Comparison of ENCODE assay signal across 16 mouse cellular contexts in the genomic region with DNA sequence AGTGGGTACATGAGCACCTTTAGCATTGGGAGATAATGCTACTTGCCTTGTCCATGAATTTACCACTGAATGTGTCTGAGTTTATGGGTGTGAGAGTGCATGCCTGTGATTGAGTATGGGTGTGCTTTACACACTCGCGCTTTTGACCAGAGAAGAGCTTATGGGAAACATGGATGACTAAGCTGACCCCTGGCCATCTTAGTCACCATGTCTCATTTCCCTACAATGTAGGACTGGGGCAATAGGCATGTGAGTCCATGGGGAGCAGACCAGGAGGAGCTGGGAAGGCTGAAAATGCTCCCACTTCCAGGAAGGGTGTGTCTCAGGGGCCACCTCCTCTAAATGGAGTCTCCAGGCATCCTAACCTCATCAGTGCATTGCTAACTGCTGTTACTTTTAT. TPM values are rescaled to one million over a fixed set of nuclear protein-coding genes. Genes with fewer than 3 reads are reported as not detected.
DNase-seq lines count a peak whose midpoint lies in the region; ATAC-seq and TF ChIP-seq lines count a peak whose summit lies in the region.
"Had no signal": no experiment of that assay in that cellular context is flagged by ENCODE, and none has a peak within 500 bp of the region (broad histone marks: within the 10 kb centered on the region; RNA-seq: fewer than 3 reads in every experiment).

No protein-coding gene starts in this region.

- peak overlapping the region; percentile 100 for H3K9ac ChIP-seq in forebrain, embryonic 14.5 days (ENCODE audit: low read length)
- no peak overlapping the region for H3K9ac ChIP-seq in intestine, embryonic 15.5 days
- no peak overlapping the region for H3K9ac ChIP-seq in heart, adult 2 months (ENCODE audit: low read depth, low read length)
- H3K9ac ChIP-seq: embryonic facial prominence, embryonic 12.5 days; liver, embryonic 15.5 days; stomach, embryonic 15.5 days had no signal

- no peak for TF ChIP-seq EP300 in heart, adult 2 months (IDR thresholded peaks at IDR 0.05; ENCODE audit: insufficient read depth, low read depth, low read length)

- 21% methylated on average over 2 of the region's 2 CpGs for WGBS in forebrain, embryonic 14.5 days
- WGBS in midbrain, embryonic 10.5 days: 11% methylated on average over 2 of the region's 2 CpGs
- WGBS in olfactory bulb, adult 2 months: 25% methylated on average over 2 of the region's 2 CpGs
- WGBS in intestine, embryonic 15.5 days: 23% methylated on average over 2 of the region's 2 CpGs
- 29% methylated on average over 2 of the region's 2 CpGs for WGBS in heart, adult 2 months

- H3K79me2 ChIP-seq in heart, adult 2 months (replicated peaks; ENCODE audit: control insufficient read depth, insufficient read depth, low read length): no peaks in the 10 kb centered on the region

- ATAC-seq in forebrain, embryonic 14.5 days: no peak
- no peak for ATAC-seq in intestine, embryonic 15.5 days

- peak overlapping the region; percentile 93 for H3K27ac ChIP-seq in left cerebral cortex, adult 2 months
- peak overlapping the region; percentile 100 for H3K27ac ChIP-seq in forebrain, embryonic 14.5 days (ENCODE audit: low read depth, low read length)
- H3K27ac ChIP-seq in midbrain, embryonic 10.5 days (replicated peaks): no peak overlapping the region
- H3K27ac ChIP-seq in olfactory bulb, adult 2 months (ENCODE audit: insufficient read depth, low read depth, low read length): peak overlapping the region; percentile 37; the same call in 1 of the 2 replicates
- H3K27ac ChIP-seq in intestine, embryonic 15.5 days: no peak overlapping the region
- H3K27ac ChIP-seq in heart, adult 2 months: no peak overlapping the region
- H3K27ac ChIP-seq: embryonic facial prominence, embryonic 12.5 days; liver, embryonic 15.5 days; macrophage; stomach, embryonic 15.5 days had no signal

- H3K4me2 ChIP-seq in forebrain, embryonic 14.5 days (ENCODE audit: low read length): peak overlapping the region; percentile 98
- H3K4me2 ChIP-seq in intestine, embryonic 15.5 days (replicated peaks): no peak overlapping the region
- H3K4me2 ChIP-seq: embryonic facial prominence, embryonic 12.5 days; heart, embryonic 11.5 days; liver, embryonic 15.5 days; stomach, embryonic 15.5 days had no signal

- H3K4me1 ChIP-seq in forebrain, embryonic 14.5 days (ENCODE audit: control insufficient read depth, insufficient read depth, low read length): peaks cover 15% of the 10 kb centered on the region
- H3K4me1 ChIP-seq in midbrain, embryonic 10.5 days: peaks cover 64% of the 10 kb centered on the region
- H3K4me1 ChIP-seq in olfactory bulb, adult 2 months (ENCODE audit: control insufficient read depth, insufficient read depth, low read length): peaks cover 40% of the 10 kb centered on the region
- H3K4me1 ChIP-seq in intestine, embryonic 15.5 days (replicated peaks): peaks cover 9% of the 10 kb centered on the region
- H3K4me1 ChIP-seq in heart, adult 2 months (ENCODE audit: control insufficient read depth, insufficient read depth, low read length): no peaks in the 10 kb centered on the region; the same call in 1 of the 2 replicates

- no peak for TF ChIP-seq CTCF in left cerebral cortex, adult 2 months (IDR thresholded peaks at IDR 0.05)
- TF ChIP-seq CTCF in olfactory bulb, adult 2 months (IDR thresholded peaks at IDR 0.05; ENCODE audit: insufficient read depth, low read depth, low read length): no peak
- no peak for TF ChIP-seq CTCF in heart, adult 2 months (IDR thresholded peaks at IDR 0.05)

- H3K4me3 ChIP-seq in left cerebral cortex, adult 2 months: peak overlapping the region; percentile 71
- H3K4me3 ChIP-seq in forebrain, embryonic 14.5 days (ENCODE audit: low read depth, low read length): peak overlapping the region; percentile 86
- H3K4me3 ChIP-seq in midbrain, embryonic 10.5 days: peak overlapping the region; percentile 47; the same call in 1 of the 2 replicates
- peak overlapping the region; percentile 41 for H3K4me3 ChIP-seq in olfactory bulb, adult 2 months (ENCODE audit: insufficient read depth, low read depth, low read length)
- no peak overlapping the region for H3K4me3 ChIP-seq in intestine, embryonic 15.5 days (replicated peaks)
- no peak overlapping the region for H3K4me3 ChIP-seq in heart, adult 2 months
- H3K4me3 ChIP-seq: liver, embryonic 15.5 days; stomach, embryonic 15.5 days had no signal

- H3K9me3 ChIP-seq in forebrain, embryonic 14.5 days (replicated peaks; ENCODE audit: control insufficient read depth, low read length): no peaks in the 10 kb centered on the region
- no peaks in the 10 kb centered on the region for H3K9me3 ChIP-seq in midbrain, embryonic 10.5 days (replicated peaks)
- no peaks in the 10 kb centered on the region for H3K9me3 ChIP-seq in intestine, embryonic 15.5 days
- H3K9me3 ChIP-seq: embryonic facial prominence, embryonic 12.5 days; liver, embryonic 15.5 days; stomach, embryonic 15.5 days had no signal

- peak in 1 of 2 experiments; percentile 10 for DNase-seq in left cerebral cortex, adult 2 months (ENCODE audit: extremely low spot score in 1 of 2, low spot score in 2 of 2)
- DNase-seq in left cerebral cortex, postnatal 4 days: no peak
- peak; percentile 25 for DNase-seq in forebrain, embryonic 14.5 days (ENCODE audit: low spot score)
- DNase-seq in midbrain, embryonic 10.5 days (ENCODE audit: low spot score): no peak
- no peak for DNase-seq in left cerebral cortex, adult 18-20 months (ENCODE audit: low spot score in 2 of 2)
- DNase-seq in heart, adult 2 months: no peak
- DNase-seq: adrenal gland, postnatal 25 days; right cerebral cortex, postnatal 25 days had no signal

- peaks cover 46% of the 10 kb centered on the region for H3K36me3 ChIP-seq in forebrain, embryonic 14.5 days (ENCODE audit: control insufficient read depth, insufficient read depth, low read length)
- 0 out of 2 replicates have a peak, but pooled peaks cover 3% of the 10 kb centered on the region for H3K36me3 ChIP-seq in midbrain, embryonic 10.5 days
- no peaks in the 10 kb centered on the region for H3K36me3 ChIP-seq in intestine, embryonic 15.5 days
- H3K36me3 ChIP-seq in heart, adult 2 months (ENCODE audit: control insufficient read depth, insufficient read depth, low read length): no peaks in the 10 kb centered on the region
- H3K36me3 ChIP-seq: embryonic facial prominence, embryonic 12.5 days; liver, embryonic 15.5 days; stomach, embryonic 15.5 days had no signal

- no peaks in the 10 kb centered on the region for H3K27me3 ChIP-seq in forebrain, embryonic 14.5 days (replicated peaks; ENCODE audit: control insufficient read depth, insufficient read depth, low read length)
- H3K27me3 ChIP-seq in midbrain, embryonic 10.5 days (ENCODE audit: low read depth, poor library complexity, severe bottlenecking): peaks cover 100% of the 10 kb centered on the region
- peaks cover 98% of the 10 kb centered on the region for H3K27me3 ChIP-seq in intestine, embryonic 15.5 days (replicated peaks)
- peaks cover 34% of the 10 kb centered on the region for H3K27me3 ChIP-seq in heart, adult 2 months (ENCODE audit: control insufficient read depth, insufficient read depth, low read length)

- intact Hi-C loops in left cerebral cortex, adult 2 months (cut with DNase I): no loop called here
- intact Hi-C loops in left cerebral cortex, postnatal 4 days (cut with DNase I): no loop called here
- intact Hi-C loops in heart, adult 2 months (cut with DNase I): no loop called here

- TF ChIP-seq POLR2A in olfactory bulb, adult 2 months (IDR thresholded peaks at IDR 0.05; ENCODE audit: insufficient read depth, low read depth, low read length): no peak
- TF ChIP-seq POLR2A in heart, adult 2 months (IDR thresholded peaks at IDR 0.05; ENCODE audit: insufficient read depth, low read depth, low read length): no peak

RNA-seq across cellular contexts. Expression of a gene that starts 44.4 kb away (rescaled TPM):
- not detected for total RNA-seq in left cerebral cortex, adult 2 months (2021)
- total RNA-seq in left cerebral cortex, postnatal 4 days (2021): 1 to 10 TPM in 1 of 2 experiments, under 1 TPM in 1; 0.46 to 1.4 TPM
- 0.25 TPM in 1 of 2 replicates, not detected in the other for polyA plus RNA-seq in forebrain, embryonic 14.5 days (2014; fragmentation: Nextera tagmentation; extraction: Ambion mirVana)
- polyA plus RNA-seq in midbrain, embryonic 10.5 days (2016; fragmentation: Nextera tagmentation; extraction: Ambion mirVana): not detected in 2 replicates
- polyA plus RNA-seq in olfactory bulb, adult 2 months (2012; ENCODE audit: insufficient read depth, insufficient read length, low replicate concordance, missing spikeins): not detected in 2 replicates
- polyA plus RNA-seq in intestine, embryonic 15.5 days (2015; fragmentation: Nextera tagmentation; extraction: Ambion mirVana): 0.59 and 0.69 TPM in 2 replicates
- total RNA-seq in left cerebral cortex, adult 18-20 months (2021): not detected
- not detected for total RNA-seq in heart, adult 2 months (2021)
- polyA plus RNA-seq in heart, adult 2 months (2012; rRNA removed): 0.20 TPM in 1 of 2 replicates, not detected in the other
- total RNA-seq: gastrocnemius, adult 18-20 months had no signal
- polyA plus RNA-seq: macrophage had no signal

Comparison
In these comparisons a context has a peak if more than half of its experiments do, and no peak if none do; other contexts are left out.
1. H3K27ac ChIP-seq: peak in left cerebral cortex, adult 2 months (single experiment), forebrain, embryonic 14.5 days (single experiment) and olfactory bulb, adult 2 months (single experiment); none in midbrain, embryonic 10.5 days (single experiment), intestine, embryonic 15.5 days (single experiment) and heart, adult 2 months (single experiment).
2. H3K4me3 ChIP-seq: peak in left cerebral cortex, adult 2 months (single experiment), forebrain, embryonic 14.5 days (single experiment), midbrain, embryonic 10.5 days (single experiment) and olfactory bulb, adult 2 months (single experiment); none in intestine, embryonic 15.5 days (single experiment) and heart, adult 2 months (single experiment).